Mouse (Mus musculus) CH12.LX (cell line): Measurements from ENCODE around the gene Adgrb3. TPM values are rescaled to one million over a fixed set of nuclear protein-coding genes. Genes with fewer than 3 reads are reported as not detected.
A peak's percentile ranks its signal among the peaks of the same experiment; 100 is the strongest.
"Not testable (repeated sequence)": the region's sequence is repeated elsewhere in the genome, so short reads cannot be mapped to it uniquely, and the experiment has no call there.

Source experiments
- DNase-seq: peaks from one replicate; pipeline ENCODE4 v3.0.0-alpha.2; 2013; ENCODE audit errors: extremely low read depth
- H3K27ac ChIP-seq: 2 replicates; pipeline ENCODE4 v1.5.1; 2012; ENCODE audit warnings: low read depth, mild to moderate bottlenecking, control low read depth, moderate library complexity; ENCODE audit not compliant: insufficient read depth
- H3K27me3 ChIP-seq: replicated peaks from 2 replicates; pipeline ENCODE3; 2012; ENCODE audit warnings: inconsistent platforms
- H3K36me3 ChIP-seq, 2 experiments: replicated peaks in 1 of 2; 2 replicates each; pipeline versions ENCODE3 to v1.6.1; 2012; ENCODE audit warnings: inconsistent platforms in 1 of 2, low read length in 1 of 2, mild to moderate bottlenecking in 1 of 2, mixed read lengths in 1 of 2, moderate library complexity in 1 of 2; ENCODE audit not compliant: control insufficient read depth in 1 of 2, insufficient read depth in 1 of 2
- H3K4me1 ChIP-seq, 2 experiments: 2 replicates each; pipeline ENCODE4 v1.6.1; 2012; ENCODE audit warnings: inconsistent platforms in 1 of 2, moderate library complexity in 1 of 2; ENCODE audit not compliant: insufficient read depth in 2 of 2, control insufficient read depth in 1 of 2
- H3K4me2 ChIP-seq: 2 replicates; pipeline ENCODE4 v1.6.1; 2012; ENCODE audit warnings: low read depth, mild to moderate bottlenecking, control low read depth; ENCODE audit not compliant: poor library complexity, insufficient read depth, severe bottlenecking
- H3K4me3 ChIP-seq, 3 experiments: fragments of 150-350 bp in 1 of 3; sonication (generic) in 1 of 3; replicated peaks in 1 of 3; 2 replicates each; pipeline versions ENCODE3 to v1.5.1; 2011 to 2012; ENCODE audit warnings: low read depth in 2 of 3, low read length in 2 of 3, mild to moderate bottlenecking in 2 of 3, moderate library complexity in 2 of 3, control low read depth in 1 of 3, improper control_type of control experiment in 1 of 3, inconsistent platforms in 1 of 3, mixed read lengths in 1 of 3; ENCODE audit not compliant: poor library complexity in 1 of 3
- H3K79me2 ChIP-seq: replicated peaks from 2 replicates; pipeline ENCODE4 v1.6.1; 2012; ENCODE audit warnings: mild to moderate bottlenecking, moderate library complexity; ENCODE audit not compliant: control insufficient read depth, poor library complexity, insufficient read depth, severe bottlenecking; ENCODE audit errors: extremely low read depth
- H3K9ac ChIP-seq: 2 replicates; pipeline ENCODE4 v1.6.1; 2012; ENCODE audit warnings: low read depth, mild to moderate bottlenecking, control low read depth, moderate library complexity; ENCODE audit not compliant: insufficient read depth
- H3K9me3 ChIP-seq: replicated peaks from 2 replicates; pipeline ENCODE3; 2012; ENCODE audit warnings: low read length, inconsistent platforms, mixed read lengths
- CHD1 ChIP-seq: IDR thresholded peaks from 2 replicates; pipeline ENCODE4 v1.6.1; 2012; ENCODE audit warnings: low read depth, low read length, improper control_type of control experiment, inconsistent platforms
- CTCF ChIP-seq, 2 experiments: IDR thresholded peaks in 1 of 2; conservative IDR thresholded peaks in 1 of 2; 2 replicates each; pipeline ENCODE4 v1.5.1; 2011 to 2012; ENCODE audit warnings: low read depth in 2 of 2, low read length in 2 of 2, improper control_type of control experiment in 1 of 2, inconsistent platforms in 1 of 2, mild to moderate bottlenecking in 1 of 2, moderate library complexity in 1 of 2
- E2F4 ChIP-seq: IDR thresholded peaks from 2 replicates; pipeline ENCODE4 v1.6.1; 2011; ENCODE audit warnings: low read depth, low read length, improper control_type of control experiment; ENCODE audit not compliant: insufficient replicate concordance
- EP300 ChIP-seq: IDR thresholded peaks from 2 replicates; pipeline ENCODE4 v1.6.1; 2011; ENCODE audit warnings: low read length, improper control_type of control experiment
- ETS1 ChIP-seq: conservative IDR thresholded peaks from 2 replicates; pipeline ENCODE4 v1.6.1; 2012; ENCODE audit warnings: low read depth, mild to moderate bottlenecking, inconsistent platforms, low read length, improper control_type of control experiment, moderate library complexity
- GABPA ChIP-seq: IDR thresholded peaks from 2 replicates; pipeline ENCODE4 v1.6.1; 2012; ENCODE audit warnings: low read depth, low read length, improper control_type of control experiment, inconsistent platforms; ENCODE audit not compliant: insufficient replicate concordance
- JUN ChIP-seq: IDR thresholded peaks from 2 replicates; pipeline ENCODE4 v1.6.1; 2011; ENCODE audit warnings: low read depth, mild to moderate bottlenecking, low read length, improper control_type of control experiment, moderate library complexity; ENCODE audit not compliant: insufficient read depth
- JUND ChIP-seq: conservative IDR thresholded peaks from 2 replicates; pipeline ENCODE4 v1.6.1; 2011; ENCODE audit warnings: low read depth, low read length, improper control_type of control experiment
- MXI1 ChIP-seq: IDR thresholded peaks from 2 replicates; pipeline ENCODE4 v1.6.1; 2011; ENCODE audit warnings: mild to moderate bottlenecking, low read depth, low read length, improper control_type of control experiment
- MYC ChIP-seq: IDR thresholded peaks from 2 replicates; pipeline ENCODE4 v1.6.1; 2011; ENCODE audit warnings: low read depth, mild to moderate bottlenecking, improper control_type of control experiment, low read length
- NRF1 ChIP-seq: IDR thresholded peaks from 2 replicates; pipeline ENCODE4 v1.6.1; 2014; ENCODE audit warnings: low read depth, mild to moderate bottlenecking, inconsistent platforms, low read length, improper control_type of control experiment, moderate library complexity
- PAX5 ChIP-seq: IDR thresholded peaks from 2 replicates; pipeline ENCODE4 v1.6.1; 2012; ENCODE audit warnings: low read length, inconsistent platforms, mixed read lengths
- POLR2AphosphoS2 ChIP-seq: IDR thresholded peaks from 2 replicates; pipeline ENCODE4 v1.6.1; 2011; ENCODE audit warnings: low read depth, low read length, improper control_type of control experiment
- RAD21 ChIP-seq: IDR thresholded peaks from 2 replicates; pipeline ENCODE4 v1.6.1; 2011; ENCODE audit warnings: low read depth, mild to moderate bottlenecking, low read length, improper control_type of control experiment, moderate library complexity
- RCOR1 ChIP-seq: conservative IDR thresholded peaks from 2 replicates; pipeline ENCODE4 v1.6.1; 2012; ENCODE audit warnings: low read depth, mild to moderate bottlenecking, inconsistent platforms, low read length, improper control_type of control experiment
- TBP ChIP-seq: conservative IDR thresholded peaks from 2 replicates; pipeline ENCODE4 v1.6.1; 2011; ENCODE audit warnings: low read depth, low read length, improper control_type of control experiment
- TCF12 ChIP-seq: IDR thresholded peaks from 2 replicates; pipeline ENCODE4 v1.6.1; 2014; ENCODE audit warnings: low read depth, mild to moderate bottlenecking, inconsistent platforms, low read length, improper control_type of control experiment
- UBTF ChIP-seq: IDR thresholded peaks from 2 replicates; pipeline ENCODE4 v1.6.1; 2012; ENCODE audit warnings: low read depth, mild to moderate bottlenecking, inconsistent platforms, low read length, improper control_type of control experiment, moderate library complexity
- USF1 ChIP-seq: IDR thresholded peaks from 2 replicates; pipeline ENCODE4 v1.6.1; 2014; ENCODE audit warnings: low read depth, mild to moderate bottlenecking, inconsistent platforms, low read length, improper control_type of control experiment
- USF2 ChIP-seq: conservative IDR thresholded peaks from 2 replicates; pipeline ENCODE4 v1.6.1; 2011; ENCODE audit warnings: low read depth, low read length, improper control_type of control experiment
- ZMIZ1 ChIP-seq: IDR thresholded peaks from 2 replicates; pipeline ENCODE4 v1.6.1; 2012; ENCODE audit warnings: low read depth, mild to moderate bottlenecking, inconsistent platforms, low read length, improper control_type of control experiment
- ZNF384 ChIP-seq: IDR thresholded peaks from 2 replicates; pipeline ENCODE4 v1.6.1; 2012; ENCODE audit warnings: low read depth, low read length, improper control_type of control experiment, inconsistent platforms
- dilution Hi-C: fragments of 300-500 bp; cut with MboI; formaldehyde crosslinking; loops from 2 replicates; pipeline ENCODE4 v1.14.3; 2020; ENCODE audit warnings: low sequenced_read_pairs; ENCODE audit not compliant: extremely low pct_unique_long_range_greater_than_20kb, extremely low pct_ligation_motif_present
- in situ Hi-C: fragments of 300-500 bp; cut with MboI; formaldehyde crosslinking; loops from 3 replicates; pipeline ENCODE4 v1.14.3; 2019; ENCODE audit warnings: low sequenced_read_pairs, low pct_ligation_motif_present, low pct_unique_long_range_greater_than_20kb, mixed read lengths
- polyA plus RNA-seq: library from polyadenylated mRNA; unstranded; fragments of >175 nt; gene quantifications from 2 replicates; pipeline ENCODE4 v1.2.1, GENCODE M21; 2012; ENCODE audit warnings: low read depth; ENCODE audit not compliant: insufficient read length
- total RNA-seq, 2 experiments: library from RNA; depleted of rRNA; stranded (reverse); fragments of 300-350 nt in 1 of 2; fragments of >200 nt in 1 of 2; gene quantifications; 2 replicates each; pipeline ENCODE4 v1.2.3; 2012 to 2014

Gene Adgrb3
- total and polyA plus RNA-seq, 3 experiments = not detected

GRCm38 (mm10) chr1:25471612-25472011 is 357.9 kb downstream of the Adgrb3 start:
- H3K27ac ChIP-seq, DNase-seq, H3K79me2 ChIP-seq, in situ Hi-C loops, H3K4me1 ChIP-seq, H3K27me3 ChIP-seq, H3K4me3 ChIP-seq, dilution Hi-C loops, H3K9ac ChIP-seq, H3K36me3 ChIP-seq, H3K4me2 ChIP-seq: not testable (repeated sequence)
- H3K9me3 ChIP-seq = peaks cover 24% of the 10 kb centered on the region
- peak in 1 of 2 experiments; percentile 13; a peak in 1 of 4 replicates for TF ChIP-seq CTCF (conservative IDR thresholded peaks at IDR 0.05 in 1 of 2, IDR thresholded peaks at IDR 0.05 in 1 of 2; ENCODE audit: low read depth in 2 of 2, low read length in 2 of 2)

- H3K9me3 ChIP-seq = peaks cover 44% of the 10 kb centered on the region
- H3K79me2 ChIP-seq = no peaks in the 10 kb centered on the region
- no peaks in the 10 kb centered on the region for H3K36me3 ChIP-seq
- in situ Hi-C loops (no loop called here), dilution Hi-C loops (no loop called here)
- no peak overlapping the region for H3K4me2 ChIP-seq
- DNase-seq = no peak
- TF ChIP-seq NRF1 (no peak), RAD21 (no peak)
- no peak overlapping the region for H3K4me3 ChIP-seq
- H3K27me3 ChIP-seq = no peaks in the 10 kb centered on the region
- H3K4me1 ChIP-seq = no peaks in the 10 kb centered on the region
- H3K27ac ChIP-seq = no peak overlapping the region
- no peak overlapping the region for H3K9ac ChIP-seq
Measured at GRCm38 (mm10) chr1:25462612-25463011, 366.9 kb downstream of the Adgrb3 start.

GRCm38 (mm10) chr1:25435506-25435905 is 394.0 kb downstream of the Adgrb3 start:
- no peak for DNase-seq
- H3K36me3 ChIP-seq = no peaks in the 10 kb centered on the region
- TF ChIP-seq TBP (no peak), ZNF384 (no peak), EP300 (no peak), USF2 (no peak), RAD21 (no peak), CHD1 (no peak), UBTF (no peak), ZMIZ1 (no peak), USF1 (no peak), E2F4 (no peak), MXI1 (no peak), TCF12 (no peak), PAX5 (no peak), ETS1 (no peak), MYC (no peak), GABPA (no peak), RCOR1 (no peak), JUND (no peak), POLR2AphosphoS2 (no peak), JUN (no peak)
- no peak overlapping the region for H3K27ac ChIP-seq
- no peak overlapping the region for H3K4me3 ChIP-seq
- dilution Hi-C loops = no loop called here
- no peak overlapping the region for H3K4me2 ChIP-seq
- H3K79me2 ChIP-seq = no peaks in the 10 kb centered on the region
- H3K4me1 ChIP-seq = no peaks in the 10 kb centered on the region
- H3K9me3 ChIP-seq = peaks cover 15% of the 10 kb centered on the region
- H3K27me3 ChIP-seq = no peaks in the 10 kb centered on the region
- H3K9ac ChIP-seq = no peak overlapping the region
- in situ Hi-C loops = no loop called here
